Mouse (Mus musculus) lung, adult 2 months (tissue): Measurements from ENCODE around the gene Zfp738. TPM values are rescaled to one million over a fixed set of nuclear protein-coding genes. Genes with fewer than 3 reads are reported as not detected.
"Not testable (repeated sequence)": the region's sequence is repeated elsewhere in the genome, so short reads cannot be mapped to it uniquely, and the experiment has no call there.

Experiments
- DNase-seq: peaks from one replicate; pipeline ENCODE4 v3.0.0; 2022
- H3K4me1 ChIP-seq: fragments of 200-500 bp; 2 replicates; pipeline ENCODE4 v1.6.1; 2011; ENCODE audit warnings: low read length; ENCODE audit not compliant: control insufficient read depth, insufficient read depth
- H3K4me3 ChIP-seq: fragments of 200-500 bp; replicated peaks from 2 replicates; pipeline ENCODE3; 2011; ENCODE audit warnings: low read depth, mild to moderate bottlenecking, control low read depth, low read length; ENCODE audit errors: extremely low read depth
- CTCF ChIP-seq: fragments of 200-500 bp; IDR thresholded peaks from 2 replicates; pipeline ENCODE4 v1.5.1; 2011; ENCODE audit warnings: mild to moderate bottlenecking, low read length, control low read depth; ENCODE audit not compliant: insufficient read depth
- POLR2A ChIP-seq: fragments of 200-500 bp; IDR thresholded peaks from 2 replicates; pipeline ENCODE4 v1.6.1; 2011; ENCODE audit warnings: low read depth, mild to moderate bottlenecking, control low read depth, low read length, borderline replicate concordance; ENCODE audit errors: extremely low read depth
- WGBS: fragments of 180-500 bp; shearing (Covaris S2); methylation state at CpG from one replicate; pipeline ENCODE4 v1.1.7; 2018; 5-methylcytosine and 5-hydroxymethylcytosine counted together
- polyA plus RNA-seq: library from polyadenylated mRNA; depleted of rRNA; stranded (reverse); fragments of >200 nt; gene quantifications from 2 replicates; pipeline ENCODE4 v1.2.3, GENCODE M21; 2012; rRNA removed

Gene Zfp738
- 3.3 and 4.9 TPM in 2 replicates for polyA plus RNA-seq

DNA sequence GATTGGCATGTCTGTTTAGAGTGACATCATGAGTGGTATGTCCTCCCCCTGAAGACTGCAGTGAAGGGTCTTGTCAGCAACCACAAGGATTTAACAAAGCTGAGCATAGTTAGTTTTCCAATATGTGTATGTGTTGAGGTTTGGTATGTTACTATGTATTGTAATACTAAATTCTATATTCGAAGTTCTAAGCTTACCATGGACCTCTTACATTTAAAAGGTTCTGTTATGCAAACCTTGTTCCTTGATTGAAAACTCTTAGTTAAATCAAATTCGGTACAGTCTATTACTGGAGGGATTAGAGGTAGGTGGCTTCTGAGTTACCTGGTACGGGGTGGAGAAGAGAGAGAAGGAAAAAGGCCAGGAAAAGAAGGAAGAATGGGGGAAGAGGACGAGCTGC is at the start of gene Zfp738:
Gene Zfp738, minus strand, starts transcription at position 101 of the 400 bp plus-strand sequence.
- no peak for DNase-seq
- WGBS: 72% methylated on average over 4 of the region's 4 CpGs
- Histone ChIP-seq H3K4me1 (peaks cover 3% of the 10 kb centered on the region; the same call in 1 of the 2 replicates), H3K4me3 (no peak within 1 kb of the TSS)
- TF ChIP-seq POLR2A (no peak), CTCF (no peak)

- not testable (repeated sequence) for DNase-seq, H3K4me1 ChIP-seq, H3K4me3 ChIP-seq
- 93% methylated on average over 9 of the region's 9 CpGs for WGBS
These were observed 47.5 kb upstream of the Zfp738 start for GRCm38 (mm10) chr13:67734391-67734790.

DNA sequence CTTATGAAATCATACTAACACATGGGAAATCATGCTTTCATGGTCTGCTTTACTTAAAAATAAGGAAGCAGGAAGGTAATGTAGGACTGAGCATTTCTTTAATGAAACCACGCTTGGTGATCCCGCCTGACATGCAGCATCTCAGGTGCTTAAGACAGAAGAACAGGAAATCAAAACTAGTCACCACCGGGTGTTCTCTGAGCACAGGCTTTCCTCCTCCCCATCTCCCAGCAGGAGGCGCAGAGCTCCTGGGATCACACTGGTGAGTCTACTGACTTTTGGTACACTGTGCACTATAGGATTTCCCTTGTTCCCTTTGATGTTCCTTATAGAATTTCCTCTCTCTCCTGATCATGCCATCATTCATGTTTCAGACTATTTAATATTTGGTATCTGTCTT is 42.6 kb upstream of the Zfp738 start:
- H3K4me1 ChIP-seq: not testable (repeated sequence)
- DNase-seq: peak; percentile 27
- H3K4me3 ChIP-seq: peak overlapping the region; percentile 91
- peak; percentile 23; the same call in 1 of the 2 replicates for TF ChIP-seq CTCF
- WGBS: 23% methylated on average over 4 of the region's 4 CpGs

DNA sequence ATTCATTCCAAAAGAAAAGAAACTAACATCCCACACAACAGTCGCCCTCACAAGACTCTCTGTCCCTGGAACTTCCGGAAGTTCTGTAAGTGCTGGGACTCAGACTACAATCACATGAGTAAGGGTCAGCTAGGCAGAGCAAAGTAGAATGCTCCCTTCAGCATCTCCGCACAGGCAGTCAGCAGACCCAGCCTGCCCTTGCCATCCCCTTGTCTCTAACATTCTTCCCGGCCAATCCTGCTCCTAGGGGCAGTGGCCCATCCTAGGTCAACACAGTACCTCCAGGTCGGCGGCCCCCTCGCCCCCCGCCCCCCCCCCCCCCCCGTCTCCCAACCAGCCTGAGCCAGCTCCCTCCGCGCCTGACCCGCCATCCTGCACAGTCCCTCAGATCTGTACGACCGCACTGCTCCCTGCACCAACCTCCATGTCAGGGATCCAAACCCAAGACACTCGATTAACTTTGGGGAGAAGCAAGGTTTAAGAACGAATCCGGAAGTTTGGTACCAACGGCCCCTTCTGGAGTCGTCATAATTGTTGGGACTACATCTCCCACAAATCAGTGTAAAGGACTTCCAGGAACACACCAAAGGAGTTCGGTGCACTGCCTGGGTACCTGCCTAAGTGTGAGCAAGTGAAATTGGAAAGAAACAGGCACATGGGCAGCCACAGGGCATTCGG is 41.9 kb upstream of the Zfp738 start, which contains the start of gene Zfp65:
Gene Zfp65, minus strand, starts transcription at position 533 of the 678 bp plus-strand sequence.
- WGBS: under 1% methylated on average over 20 of the region's 21 CpGs
- Histone ChIP-seq H3K4me1 (no peaks in the 10 kb centered on the region; the same call in 1 of the 2 replicates), H3K4me3 (peak within 1 kb of the TSS; percentile 91)
- no peak for TF ChIP-seq CTCF
- 0 out of 2 replicates have a peak, but pooled peaks have one; percentile 7 for TF ChIP-seq POLR2A
- DNase-seq: peak; percentile 51

GRCm38 (mm10) chr13:67728106-67728505 is 41.2 kb upstream of the Zfp738 start:
- WGBS: 72% methylated on average over 1 of the region's 1 CpGs
- TF ChIP-seq CTCF (no peak), POLR2A (no peak)
- peak overlapping the region; percentile 91 for H3K4me3 ChIP-seq
- H3K4me1 ChIP-seq: peaks cover 2% of the 10 kb centered on the region; the same call in 1 of the 2 replicates
- DNase-seq: no peak

DNA sequence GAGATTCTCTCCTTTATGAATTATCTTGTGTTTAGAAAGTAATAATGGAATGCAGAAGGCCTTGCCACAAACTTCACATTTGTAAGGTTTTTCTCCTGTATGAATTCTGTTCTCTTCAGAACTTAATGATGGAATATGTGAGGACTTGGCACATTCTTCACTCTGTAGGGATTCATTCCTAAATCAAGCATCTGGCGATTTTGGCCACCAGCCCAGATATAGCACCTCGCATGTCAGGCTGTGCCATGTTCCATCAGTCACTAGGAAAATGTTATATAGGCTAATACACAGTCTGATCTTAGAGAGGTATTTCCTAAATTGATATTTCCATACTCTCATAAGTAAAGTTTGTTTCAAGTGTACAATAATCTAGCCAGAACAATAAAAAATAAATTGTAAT is 38.5 kb upstream of the Zfp738 start:
- DNase-seq, H3K4me1 ChIP-seq, H3K4me3 ChIP-seq: not testable (repeated sequence)
- 64% methylated on average over 2 of the region's 2 CpGs for WGBS

GRCm38 (mm10) chr13:67723848-67724479 is 37.1 kb upstream of the Zfp738 start:
- Histone ChIP-seq H3K4me1 (peaks cover 2% of the 10 kb centered on the region; the same call in 1 of the 2 replicates), H3K4me3 (peak overlapping the region; percentile 98)
- DNase-seq: peak; percentile 86
- TF ChIP-seq POLR2A: peak; percentile 45; the same call in 1 of the 2 replicates
- TF ChIP-seq CTCF: no peak
- WGBS: under 1% methylated on average over 17 of the region's 17 CpGs

DNA sequence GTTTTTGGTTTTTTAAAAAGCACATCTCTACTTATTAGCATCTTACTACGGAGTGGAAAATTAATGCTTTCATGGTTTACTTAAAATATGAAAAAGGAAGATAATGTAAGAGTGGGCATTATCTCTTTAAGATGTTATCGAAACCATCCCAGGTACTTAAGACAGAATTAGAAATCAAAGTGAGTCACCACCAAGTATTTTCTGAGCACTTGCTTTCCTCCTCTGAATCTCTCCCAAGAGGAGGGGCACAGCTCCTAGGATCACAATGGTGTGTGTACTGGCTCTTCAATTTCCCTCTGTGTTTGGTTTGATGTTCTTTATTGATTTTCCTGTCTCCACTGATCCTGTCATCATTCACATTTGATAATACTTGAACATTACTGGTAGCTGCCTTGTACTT is 3.0 kb downstream of the Zfp738 start:
- DNase-seq, H3K4me1 ChIP-seq: not testable (repeated sequence)
- H3K4me3 ChIP-seq: peak overlapping the region; percentile 80
- 42% methylated on average over 2 of the region's 2 CpGs for WGBS

DNA sequence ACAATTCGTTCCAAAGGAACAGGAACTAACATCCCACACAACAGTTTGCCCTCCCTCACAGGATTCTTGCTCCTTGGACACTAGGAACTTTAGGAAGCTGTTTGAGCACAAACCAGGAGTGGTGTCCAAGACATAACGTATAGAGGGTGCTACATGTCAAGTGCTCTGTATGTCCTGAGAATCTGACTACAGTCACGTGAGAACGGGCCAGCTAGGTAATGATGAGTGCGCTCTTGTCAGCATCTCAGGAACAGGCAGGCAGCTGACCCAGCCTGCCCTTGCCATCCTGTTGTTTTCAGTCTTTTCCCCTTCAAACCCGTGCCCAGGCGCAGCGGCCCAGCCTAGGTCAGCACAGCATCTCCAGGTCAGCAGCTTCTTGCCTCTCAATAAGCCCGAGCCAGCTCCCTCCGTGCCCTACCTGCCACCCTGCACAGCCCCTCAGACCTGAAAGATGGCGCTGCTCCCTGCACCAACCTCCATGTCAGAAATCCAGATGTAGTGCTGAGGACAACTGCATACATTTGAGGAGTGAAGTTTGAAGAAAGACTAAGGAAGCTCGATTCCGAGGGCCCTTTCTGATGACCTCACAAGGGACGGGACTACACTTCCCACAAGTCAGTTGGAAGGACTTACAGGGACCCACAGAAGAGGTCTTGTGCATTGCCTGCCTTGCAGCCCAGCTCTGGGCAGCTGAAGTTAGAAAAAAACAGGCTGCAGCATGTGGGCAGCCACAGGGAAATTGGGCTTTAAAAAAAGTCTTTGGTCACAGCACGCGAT is 3.7 kb downstream of the Zfp738 start:
- not testable (repeated sequence) for H3K4me1 ChIP-seq
- WGBS: 6% methylated on average over 16 of the region's 16 CpGs
- TF ChIP-seq POLR2A: peak; percentile 38; the same call in 1 of the 2 replicates
- H3K4me3 ChIP-seq: peak overlapping the region; percentile 80
- DNase-seq: peak; percentile 87

DNA sequence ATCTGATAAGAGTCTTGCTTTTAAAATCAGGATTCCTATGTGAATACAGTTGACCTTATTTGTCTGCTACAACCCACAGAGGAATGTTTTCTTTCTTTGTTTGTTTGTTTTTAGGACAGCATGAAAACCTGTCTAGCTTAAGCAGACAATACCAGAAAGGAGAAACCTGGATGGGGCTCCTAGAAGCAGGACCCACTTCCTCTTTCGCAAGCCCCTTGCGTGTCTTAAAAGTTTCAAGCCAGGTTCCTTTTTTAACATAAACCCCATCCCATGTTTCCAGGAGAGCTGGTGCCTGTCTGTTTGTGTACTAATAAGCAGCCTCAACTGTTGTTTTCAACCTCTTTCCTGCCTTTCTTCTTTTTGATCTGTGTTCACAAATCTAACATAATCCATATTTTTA is 12.0 kb downstream of the Zfp738 start:
- Histone ChIP-seq H3K4me1 (no peaks in the 10 kb centered on the region), H3K4me3 (no peak overlapping the region)
- no peak for DNase-seq
- WGBS: 96% methylated on average over 2 of the region's 2 CpGs
- TF ChIP-seq POLR2A: no peak

- H3K4me3 ChIP-seq: no peak overlapping the region
- TF ChIP-seq POLR2A: no peak
- TF ChIP-seq CTCF: no peak
- WGBS: 50% methylated on average over 3 of the region's 3 CpGs
- no peaks in the 10 kb centered on the region for H3K4me1 ChIP-seq
- DNase-seq: no peak
These were observed 34.4 kb downstream of the Zfp738 start for GRCm38 (mm10) chr13:67652496-67652895.
